8 mouse cellular contexts compared by ENCODE assay signal in the genomic region with DNA sequence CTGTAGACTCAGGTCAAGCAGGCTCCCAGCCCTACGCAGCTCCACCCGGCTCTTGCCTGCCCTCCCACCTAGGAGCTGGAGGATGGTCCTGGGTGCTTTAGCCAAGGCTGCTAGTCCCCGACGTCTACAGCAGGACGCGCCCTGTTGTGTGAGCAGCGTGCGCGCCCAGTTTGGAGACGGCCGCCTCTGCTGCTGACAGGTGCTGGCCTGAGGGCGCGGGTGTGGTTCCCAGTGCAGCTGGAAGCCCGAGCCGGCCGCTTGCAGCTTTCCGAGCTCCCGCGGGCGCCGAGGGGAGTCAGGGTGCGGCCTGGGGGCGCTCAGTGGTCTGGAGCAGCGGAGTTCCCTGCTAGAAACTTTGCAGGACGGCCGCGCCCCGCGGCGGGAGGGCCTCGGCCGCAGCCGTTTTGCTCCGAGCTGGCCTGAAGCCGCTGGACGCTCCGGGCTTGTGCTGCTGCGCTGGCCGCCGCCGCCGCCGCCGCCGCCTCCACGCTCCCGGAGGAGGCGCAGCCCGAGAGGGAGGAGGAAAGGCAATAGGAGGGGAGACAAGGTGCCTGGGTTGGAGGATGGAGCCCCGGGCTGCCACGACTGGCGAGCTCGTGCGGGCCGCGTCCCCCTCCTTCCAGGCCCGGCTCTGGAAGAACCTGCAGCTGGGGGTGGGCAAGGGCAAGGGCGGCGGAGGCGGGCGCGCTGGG. TPM values are rescaled to one million over a fixed set of nuclear protein-coding genes. Genes with fewer than 3 reads are reported as not detected.
DNase-seq lines count a peak whose midpoint lies in the region; ATAC-seq lines count a peak whose summit lies in the region.

Mctp1 (plus strand) TSS at position 564 of the 692 bp plus-strand sequence.

- peaks cover 62% of the 10 kb centered on the region for H3K27me3 ChIP-seq in hindbrain, embryonic 10.5 days (ENCODE audit: insufficient read depth, poor library complexity, severe bottlenecking)

- peaks cover 16% of the 10 kb centered on the region for H3K4me1 ChIP-seq in hindbrain, embryonic 10.5 days (replicated peaks)

- peak within 1 kb of the TSS; percentile 77 for H3K4me3 ChIP-seq in hindbrain, embryonic 10.5 days

- H3K27ac ChIP-seq in hindbrain, embryonic 10.5 days: peak within 1 kb of the TSS; percentile 84

- H3K36me3 ChIP-seq in hindbrain, embryonic 10.5 days: no peaks in the 10 kb centered on the region

- WGBS in hindbrain, embryonic 10.5 days: under 1% methylated on average over 62 of the region's 62 CpGs

- peak; percentile 77 for DNase-seq in Muller cell, postnatal 12 days (ENCODE audit: inconsistent ontology term)
- DNase-seq in cerebellum, adult 9-10 months: peak; percentile 77
- DNase-seq in hindbrain, embryonic 10.5 days (ENCODE audit: low spot score): peak; percentile 79
- peak; percentile 49 to 68 for DNase-seq in layer of hippocampus, postnatal 10 days (ENCODE audit: low spot score in 2 of 2)
- DNase-seq in lung, postnatal 10 days: peak; percentile 58
- DNase-seq in ovary, postnatal 36 days (ENCODE audit: low spot score): peak; percentile 77
- peak; percentile 41 to 58 for DNase-seq in urinary bladder, postnatal 36 days (ENCODE audit: low spot score in 2 of 2)

- H3K9me3 ChIP-seq in hindbrain, embryonic 10.5 days: no peaks in the 10 kb centered on the region

- ATAC-seq in frontal cortex, adult (ENCODE audit: low TSS enrichment): peak; percentile 75

RNA-seq across cellular contexts. Expression of gene Mctp1, which starts in this region (rescaled TPM):
- polyA plus RNA-seq in hindbrain, embryonic 10.5 days (2016; fragmentation: Nextera tagmentation; extraction: Ambion mirVana): 2.3 and 3.6 TPM in 2 replicates
- 10 to 100 TPM; 51.5 to 52.2 TPM for total RNA-seq in layer of hippocampus, postnatal 10 days (2021)

Comparison
In these comparisons a context has a peak if more than half of its experiments do, and no peak if none do; other contexts are left out.
1. Peak in every context shown above with its lines: DNase-seq, ATAC-seq, H3K4me3 ChIP-seq and H3K27ac ChIP-seq.